In the genomic region with DNA sequence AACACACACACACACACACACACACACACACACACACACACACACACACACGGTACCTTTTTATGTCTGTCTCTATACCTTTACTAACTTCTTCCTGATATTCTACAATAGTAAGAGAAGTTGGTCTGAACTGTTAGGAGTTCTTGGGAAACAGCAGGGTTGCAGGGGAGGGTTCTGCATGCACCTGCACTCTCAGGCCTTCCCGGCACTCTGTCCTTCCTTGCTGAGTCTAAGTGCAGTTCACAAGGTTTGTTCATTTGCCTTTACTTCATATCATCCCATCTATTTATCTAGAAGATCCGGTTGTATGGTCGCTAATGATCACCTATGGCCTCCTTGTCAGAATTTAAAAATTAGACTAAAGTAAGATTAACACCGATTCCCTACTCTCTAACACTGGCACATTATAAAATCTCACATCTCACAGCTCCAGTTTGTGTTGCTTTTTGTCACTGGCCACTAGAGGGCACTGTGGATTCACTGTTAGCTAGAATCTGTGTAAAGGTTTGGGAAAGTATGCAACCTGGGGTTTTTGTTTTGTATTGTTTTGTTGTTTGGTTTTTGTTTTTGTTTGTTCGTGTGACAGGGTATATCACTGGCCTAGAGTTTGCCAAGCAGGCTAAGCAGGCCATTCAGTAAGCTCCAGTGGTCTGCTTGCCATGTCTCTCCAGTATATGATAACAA, we compare ENCODE assay signal across 8 mouse cellular contexts.
DNase-seq lines count a peak whose midpoint lies in the region; ATAC-seq and TF ChIP-seq lines count a peak whose summit lies in the region.

No protein-coding gene starts in this region.

- no peak overlapping the region for H3K9ac ChIP-seq in forebrain, embryonic 11.5 days (ENCODE audit: low read length)
- no peak overlapping the region for H3K9ac ChIP-seq in kidney, postnatal 0 days (ENCODE audit: low read depth, low read length)

- peak; percentile 73 for ATAC-seq in forebrain, embryonic 11.5 days (replicated peaks; ENCODE audit: low FRiP score)
- ATAC-seq in kidney, postnatal 0 days (replicated peaks; ENCODE audit: low FRiP score, low read depth), result 0 out of 2 replicates have a peak, but pooled peaks have one; percentile 21

- DNase-seq in adrenal gland, adult (ENCODE audit: inconsistent age in 2 of 2, low spot score in 1 of 2), result peak; percentile 20 to 79
- no peak for DNase-seq in adrenal gland, postnatal 25 days
- DNase-seq in A20 (ENCODE audit: low read depth, low spot score), result peak; percentile 22
- DNase-seq in brain, embryonic 14.5 days (ENCODE audit: low read depth), result peak; percentile 82
- peak; percentile 59 for DNase-seq in forebrain, embryonic 11.5 days (ENCODE audit: low spot score)
- peak; percentile 67 for DNase-seq in kidney, postnatal 0 days (ENCODE audit: low spot score)
- DNase-seq in lung, postnatal 25 days (ENCODE audit: low spot score), result peak; percentile 32
- DNase-seq in retina, postnatal 7 days (ENCODE audit: low read depth, low spot score), result peak; percentile 53

- 35% methylated on average over 6 of the region's 6 CpGs for WGBS in forebrain, embryonic 11.5 days
- WGBS in kidney, postnatal 0 days, result 33% methylated on average over 6 of the region's 6 CpGs

- H3K4me2 ChIP-seq in forebrain, embryonic 11.5 days (ENCODE audit: low read depth, low read length, severe bottlenecking), result no peak overlapping the region
- no peak overlapping the region for H3K4me2 ChIP-seq in kidney, postnatal 0 days (ENCODE audit: low read length)

- H3K36me3 ChIP-seq in forebrain, embryonic 11.5 days (ENCODE audit: control insufficient read depth, insufficient read depth, low read length), result no peaks in the 10 kb centered on the region
- no peaks in the 10 kb centered on the region for H3K36me3 ChIP-seq in kidney, postnatal 0 days (ENCODE audit: insufficient read depth, low read length)

- no peak for TF ChIP-seq POLR2A in brain, embryonic 14.5 days (IDR thresholded peaks at IDR 0.05; ENCODE audit: borderline replicate concordance, extremely low read depth, insufficient read depth, insufficient read length, poor library complexity, severe bottlenecking)

- no peaks in the 10 kb centered on the region for H3K27me3 ChIP-seq in forebrain, embryonic 11.5 days (ENCODE audit: control insufficient read depth, insufficient read depth, low read length)
- no peaks in the 10 kb centered on the region for H3K27me3 ChIP-seq in kidney, postnatal 0 days (ENCODE audit: insufficient read depth, low read length)

- H3K4me1 ChIP-seq in forebrain, embryonic 11.5 days (replicated peaks; ENCODE audit: control insufficient read depth, insufficient read depth, low read length), result no peaks in the 10 kb centered on the region
- H3K4me1 ChIP-seq in kidney, postnatal 0 days (replicated peaks; ENCODE audit: insufficient read depth, low read length), result no peaks in the 10 kb centered on the region

- peak; percentile 84; the same call in 1 of the 2 replicates for TF ChIP-seq CTCF in brain, embryonic 14.5 days (IDR thresholded peaks at IDR 0.05; ENCODE audit: borderline replicate concordance, extremely low read depth, insufficient read depth, insufficient read length)
- peak; percentile 90 for TF ChIP-seq CTCF in kidney, postnatal 0 days (IDR thresholded peaks at IDR 0.05; ENCODE audit: low read depth)

- no peak overlapping the region for H3K4me3 ChIP-seq in forebrain, embryonic 11.5 days (ENCODE audit: low read depth, low read length)
- H3K4me3 ChIP-seq in kidney, postnatal 0 days (replicated peaks; ENCODE audit: low read depth, low read length), result no peak overlapping the region

- H3K9me3 ChIP-seq in forebrain, embryonic 11.5 days (ENCODE audit: control insufficient read depth, low read length), result no peaks in the 10 kb centered on the region
- no peaks in the 10 kb centered on the region for H3K9me3 ChIP-seq in kidney, postnatal 0 days (replicated peaks; ENCODE audit: low read length)

- no peak overlapping the region for H3K27ac ChIP-seq in forebrain, embryonic 11.5 days (ENCODE audit: low read depth, low read length)
- H3K27ac ChIP-seq in kidney, postnatal 0 days, result no peak overlapping the region
